Mouse (Mus musculus): ENCODE measurements around the gene Dtnbp1.

- TF ChIP-seq POLR2A (IDR thresholded peaks at IDR 0.05; ENCODE audit: insufficient read depth, low read depth, low read length) = no peak
- TF ChIP-seq CTCF (IDR thresholded peaks at IDR 0.05; ENCODE audit: insufficient read depth, low read depth, low read length) = no peak
Observed at GRCm38 (mm10) chr13:44933575-44933974, 68.4 kb downstream of the Dtnbp1 start.

Data from olfactory bulb, adult 2 months (tissue).